Mouse (Mus musculus) gastrocnemius, adult 8-10 months (tissue): ENCODE measurements around the gene Snx22. TPM values are rescaled to one million over a fixed set of nuclear protein-coding genes. Genes with fewer than 3 reads are reported as not detected.

Source experiments
- DNase-seq, 2 experiments: peaks; one replicate each; pipeline ENCODE4 v3.0.0; 2022; ENCODE audit warnings: low spot score in 2 of 2
- total RNA-seq, 4 experiments: library from RNA; stranded (reverse); gene quantifications; 2 replicates each; pipeline ENCODE4 v1.2.4; 2022

The Snx22 gene
- total RNA-seq: under 1 TPM in 3 of 4 experiments, not detected in 1; 0.12 to 0.29 (median 0.18) TPM

DNA sequence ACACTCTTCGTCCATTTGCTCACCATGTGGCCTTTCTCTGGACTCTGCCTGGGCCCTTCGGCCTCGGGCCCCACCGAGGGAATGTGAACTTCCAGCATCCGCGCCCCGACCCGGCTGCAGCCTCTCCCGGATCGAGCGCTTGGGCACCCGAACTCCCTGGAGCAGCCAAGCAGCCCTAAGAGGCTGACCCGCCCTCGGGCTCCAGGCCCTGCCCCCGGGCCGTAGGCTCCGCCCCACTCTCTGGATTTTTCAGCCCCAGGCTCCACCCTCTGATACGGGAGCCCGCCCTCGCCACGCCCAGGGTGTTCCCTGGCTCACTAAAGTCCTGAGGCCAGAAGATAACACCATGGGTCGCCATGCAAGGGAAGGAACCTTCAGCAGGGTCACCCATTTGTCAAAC lies at the start of gene Snx22:
Snx22 (minus strand) TSS at position 137 of the 400 bp plus-strand sequence.
- peak; percentile 79 to 84 for DNase-seq

DNA sequence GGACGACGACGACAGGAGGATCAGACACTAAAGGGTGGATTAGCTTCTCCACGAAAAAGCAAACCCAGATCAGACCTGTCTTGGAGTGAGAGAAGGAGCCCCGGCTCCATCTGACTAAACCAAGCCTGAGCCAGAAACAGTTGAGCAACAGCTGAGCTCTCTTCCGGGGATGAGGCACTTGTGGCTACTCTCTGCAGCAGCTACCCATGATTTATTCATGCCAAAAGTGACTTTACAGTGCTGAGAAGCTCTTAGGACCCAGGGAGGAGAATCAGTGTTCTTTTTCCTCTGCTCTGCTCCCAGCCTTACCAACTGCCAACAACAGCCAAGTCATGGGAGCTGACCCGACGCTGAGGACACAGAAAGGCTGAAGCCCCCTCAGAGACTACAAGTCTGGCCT lies 47.4 kb upstream of the Snx22 start:
- no peak for DNase-seq

DNA sequence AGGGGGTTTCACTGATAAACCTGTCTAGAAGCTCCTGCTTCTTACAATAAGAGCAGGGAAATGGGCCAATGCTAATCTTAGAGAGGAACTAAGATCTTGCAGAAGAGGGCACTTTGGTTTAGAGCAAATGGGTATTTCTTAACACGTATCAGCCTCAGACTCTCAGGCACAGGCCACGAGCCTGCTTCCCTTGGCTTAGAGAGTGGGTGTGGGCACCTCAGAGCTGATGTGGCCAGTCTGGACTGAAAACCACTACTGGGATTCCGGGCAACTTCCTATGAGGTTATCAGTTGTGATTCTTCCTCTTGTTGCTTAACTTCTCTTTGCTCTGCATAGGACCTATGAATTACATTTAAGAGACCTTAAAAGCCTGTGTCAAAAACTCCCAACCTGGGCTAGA lies 44.8 kb upstream of the Snx22 start:
- no peak for DNase-seq

DNA sequence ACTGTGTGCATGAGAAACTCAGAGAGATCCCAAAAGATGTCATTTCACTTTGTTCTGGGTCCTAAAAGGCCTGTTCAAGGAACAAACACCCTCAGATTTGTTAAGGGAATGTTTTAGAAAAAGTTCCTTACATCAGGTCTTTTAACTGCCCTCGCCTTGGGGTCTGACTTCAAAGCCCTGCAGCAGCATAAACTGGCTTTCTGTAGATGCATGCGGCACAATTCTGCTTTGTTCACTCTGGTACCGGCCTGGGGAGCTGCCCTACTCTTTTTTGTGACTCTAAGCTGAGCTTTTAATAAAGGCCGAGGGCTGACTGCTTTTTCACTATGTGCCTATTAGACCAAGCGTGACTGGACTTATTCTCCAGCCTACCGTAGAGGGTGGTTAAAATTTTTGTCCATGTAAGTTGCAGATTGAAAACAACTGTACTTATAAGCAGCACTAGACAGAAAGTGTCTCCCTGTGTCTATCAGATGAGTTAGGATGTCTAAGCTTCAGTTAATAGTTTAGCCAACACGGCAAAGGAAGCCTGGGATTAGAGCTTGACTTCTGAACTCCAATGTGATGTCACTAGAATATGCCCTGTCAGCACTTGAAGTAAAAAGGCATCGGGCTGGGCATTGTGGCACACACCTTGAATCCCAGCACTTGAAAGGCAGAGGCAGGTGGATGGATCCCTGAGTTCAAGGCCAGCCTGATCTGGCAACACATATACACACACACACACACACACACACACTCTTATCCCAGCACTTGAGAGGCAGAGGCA lies 41.3 kb upstream of the Snx22 start:
- DNase-seq: no peak

DNA sequence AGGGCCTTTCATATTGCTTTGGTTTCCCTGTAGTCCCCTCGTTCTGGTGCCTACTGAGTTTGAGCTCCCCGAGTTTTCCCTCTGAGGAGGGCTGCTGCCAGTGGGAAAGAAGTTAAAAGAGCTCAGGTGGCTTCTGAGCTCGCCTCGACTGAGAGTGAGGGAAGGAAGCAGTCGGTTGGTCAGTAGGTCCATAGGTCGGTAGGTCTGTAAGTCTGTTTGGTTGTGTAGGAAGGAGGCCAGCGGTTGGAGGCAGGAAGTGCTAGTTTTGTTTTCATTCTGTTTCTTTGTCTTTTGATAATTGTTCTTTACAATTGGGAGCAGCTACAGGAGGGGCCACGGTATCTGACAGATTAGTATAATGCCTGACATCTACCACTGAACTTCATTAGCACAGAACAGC lies 40.6 kb upstream of the Snx22 start:
- no peak for DNase-seq

DNA sequence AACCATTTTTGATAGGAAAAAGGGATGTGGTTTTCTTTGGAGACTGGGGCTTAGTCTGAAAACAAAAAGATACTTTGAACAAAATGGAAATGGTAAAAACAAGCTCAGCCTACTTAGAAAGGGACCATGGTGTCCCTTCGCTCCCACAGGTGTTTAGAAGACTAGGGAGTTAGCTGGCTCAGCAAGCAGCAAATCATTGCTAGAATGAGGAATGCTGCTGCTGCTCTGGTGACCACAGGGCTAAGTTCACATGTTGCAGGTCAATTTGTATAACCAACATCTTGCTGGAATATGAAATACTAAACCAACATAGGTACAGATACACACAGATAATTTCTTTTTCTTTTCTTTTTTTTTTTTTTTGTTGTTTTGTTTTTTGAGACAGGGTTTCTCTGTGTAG lies 40.1 kb upstream of the Snx22 start:
- DNase-seq: no peak

DNA sequence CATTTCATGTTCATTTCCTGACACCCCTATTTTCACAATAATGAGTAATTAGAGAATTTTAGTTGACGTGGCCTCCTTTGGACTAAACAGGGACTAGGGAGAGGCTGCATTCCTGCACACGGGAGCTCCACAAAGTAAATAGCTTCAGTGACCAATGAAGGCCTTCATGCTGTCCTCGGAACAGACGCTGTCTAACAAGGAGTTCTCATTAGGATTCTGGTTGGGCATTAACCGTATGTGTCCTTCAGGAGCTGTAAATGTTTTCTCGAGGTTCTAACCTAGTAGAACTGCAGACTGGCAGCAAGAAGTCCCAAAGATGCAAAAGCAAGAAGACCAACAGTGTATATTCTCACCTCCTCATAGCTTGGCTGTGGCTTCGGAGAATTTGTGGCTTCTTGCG lies 35.6 kb upstream of the Snx22 start:
- DNase-seq: no peak

DNA sequence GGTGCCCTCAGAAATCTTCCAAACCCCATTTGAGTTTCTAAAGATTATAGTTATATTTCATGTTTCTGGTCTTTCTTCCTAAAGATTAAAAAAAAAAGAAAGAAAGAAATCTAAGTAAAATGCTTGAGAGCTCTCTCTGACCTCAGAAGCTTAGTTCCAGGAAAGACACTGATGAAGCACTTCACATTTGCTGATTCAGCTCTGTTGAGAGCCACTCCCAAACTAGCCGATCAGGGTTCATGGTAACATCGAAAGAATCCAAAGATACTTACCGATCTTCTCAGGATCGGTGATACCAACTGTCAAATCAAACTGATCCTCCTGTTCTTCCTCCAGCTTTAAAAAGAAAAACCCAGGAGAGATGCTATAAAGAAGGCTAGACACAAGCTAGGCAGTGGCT lies 35.1 kb upstream of the Snx22 start:
- no peak for DNase-seq

DNA sequence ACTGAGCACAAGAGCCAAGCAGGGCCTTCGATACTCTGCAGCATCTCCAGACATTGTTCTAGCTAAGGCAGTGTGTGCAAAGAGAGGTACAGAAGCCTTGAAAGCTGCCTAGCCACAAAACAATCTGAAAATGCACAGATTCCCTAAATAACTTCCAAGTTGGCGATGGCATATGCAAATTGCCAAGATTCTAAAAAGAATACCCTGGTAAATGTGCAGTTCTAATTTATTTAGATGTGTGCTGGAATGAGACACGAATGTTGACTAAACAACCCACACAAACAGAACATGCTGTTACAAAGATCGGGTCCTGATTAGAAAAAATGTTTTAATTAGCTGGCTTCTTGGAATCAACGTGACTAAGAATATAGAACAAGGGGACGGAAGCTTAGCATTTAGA lies 33.1 kb upstream of the Snx22 start:
- no peak for DNase-seq

DNA sequence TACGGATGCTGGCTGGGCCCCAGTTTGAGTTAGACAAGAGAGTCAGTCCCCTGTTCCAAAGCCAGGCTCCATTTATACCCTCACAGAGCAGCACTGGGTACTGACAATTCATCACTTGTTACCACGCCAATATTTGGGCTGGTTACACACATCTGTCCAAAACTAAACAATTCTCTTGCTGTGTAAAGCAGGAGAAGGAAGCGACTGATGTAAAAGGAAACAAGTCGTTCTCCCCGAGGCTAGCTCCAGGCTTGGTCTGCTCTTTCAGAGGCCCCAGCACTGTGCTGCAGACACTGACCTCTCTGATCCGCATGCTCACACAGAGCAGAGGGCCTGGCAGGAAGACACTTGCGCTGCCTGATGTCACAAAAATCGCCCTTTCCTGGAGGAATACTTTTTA lies 32.1 kb upstream of the Snx22 start:
- no peak for DNase-seq

DNA sequence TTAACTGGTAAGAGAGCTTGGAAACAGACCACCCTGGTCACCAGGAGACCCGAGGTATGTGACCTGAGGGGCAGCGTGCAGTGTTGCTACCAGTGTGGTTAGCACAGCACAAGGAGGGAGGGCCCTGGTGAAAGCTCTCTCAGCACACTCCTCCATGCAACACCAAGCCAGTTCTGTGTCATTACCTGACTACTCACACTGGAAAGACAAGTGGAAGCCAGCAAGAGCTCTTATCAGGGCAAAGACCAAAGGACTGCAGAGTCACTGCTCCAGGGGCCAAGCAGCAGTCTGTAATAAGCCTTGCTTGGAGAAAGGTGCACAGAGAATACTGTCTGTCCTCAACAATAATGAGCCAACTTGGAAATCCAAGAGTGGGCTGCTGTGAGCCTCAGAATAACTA lies 23.1 kb upstream of the Snx22 start:
- no peak for DNase-seq

DNA sequence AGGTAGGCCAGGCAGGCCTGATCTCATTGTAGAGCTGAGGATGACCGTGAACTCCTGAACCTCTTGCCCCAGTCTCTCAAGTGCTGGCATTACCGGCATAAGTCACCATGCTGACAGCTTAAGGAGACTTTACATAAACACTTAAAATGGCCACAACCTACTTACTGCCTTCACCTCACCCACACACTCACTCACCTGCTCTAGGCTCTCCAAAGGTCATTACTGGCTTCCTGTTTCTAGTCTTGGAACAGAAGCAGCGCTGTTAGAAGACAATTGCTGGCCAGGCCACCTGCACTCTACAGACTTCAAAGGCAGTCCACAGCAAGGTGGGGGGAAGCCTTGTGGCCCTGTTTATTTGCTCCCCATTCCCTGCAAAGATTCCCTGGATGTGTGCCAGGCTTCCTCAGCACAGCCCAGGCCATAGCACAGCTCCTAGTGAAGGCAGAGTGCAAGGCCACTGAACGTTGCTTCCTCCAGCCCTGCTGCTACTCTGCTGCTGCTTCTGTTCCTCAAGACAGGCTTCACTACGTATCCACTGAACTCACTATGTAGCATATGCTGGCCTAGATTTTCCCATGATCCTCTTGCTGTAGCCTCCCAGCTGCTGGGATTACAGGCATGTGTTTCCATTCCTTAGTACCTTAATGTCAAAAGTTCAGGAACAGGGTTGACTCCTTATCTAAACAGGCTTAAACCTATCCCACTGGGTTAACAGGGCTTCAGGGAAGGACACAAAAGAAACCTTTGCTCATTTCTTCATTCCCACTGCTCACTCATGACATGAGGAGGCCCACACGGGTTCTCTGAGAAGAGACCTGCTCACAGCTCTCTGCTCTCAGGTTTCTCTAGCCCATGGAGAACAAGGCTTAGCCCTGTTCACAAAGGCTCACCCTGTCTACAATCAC lies 22.1 kb upstream of the Snx22 start:
- no peak for DNase-seq

DNA sequence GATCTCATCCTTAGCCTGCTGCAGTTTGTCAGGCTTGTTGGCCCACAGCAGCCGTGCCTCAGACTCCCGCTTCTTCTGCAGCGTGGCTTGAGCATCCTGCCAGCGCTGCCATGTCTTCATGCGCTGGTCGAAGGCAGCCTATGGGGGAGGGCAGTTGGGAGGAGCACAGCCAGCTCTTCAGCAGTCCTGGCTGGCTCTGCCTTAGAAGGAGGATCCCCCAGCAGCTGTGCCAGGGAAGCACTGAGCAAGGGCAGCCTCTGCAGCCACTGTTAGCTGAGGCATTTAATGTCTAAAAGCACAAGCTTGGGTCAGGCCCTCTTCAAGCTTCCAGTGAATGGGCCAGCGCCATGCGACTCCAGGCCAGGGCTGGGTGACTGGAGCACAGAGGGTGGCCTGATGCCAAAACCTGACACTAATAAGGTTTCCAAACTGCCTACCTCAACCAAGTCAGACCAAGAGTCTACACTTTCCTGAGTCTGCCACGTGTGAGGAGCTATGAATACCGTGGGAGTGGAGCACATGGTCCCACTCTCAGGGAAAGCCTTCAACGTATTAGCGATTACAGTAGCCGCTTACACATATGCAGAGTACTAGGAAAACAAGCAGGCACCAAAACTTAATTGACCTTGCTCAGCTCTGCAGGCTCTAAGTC lies 21.2 kb upstream of the Snx22 start:
- no peak for DNase-seq

DNA sequence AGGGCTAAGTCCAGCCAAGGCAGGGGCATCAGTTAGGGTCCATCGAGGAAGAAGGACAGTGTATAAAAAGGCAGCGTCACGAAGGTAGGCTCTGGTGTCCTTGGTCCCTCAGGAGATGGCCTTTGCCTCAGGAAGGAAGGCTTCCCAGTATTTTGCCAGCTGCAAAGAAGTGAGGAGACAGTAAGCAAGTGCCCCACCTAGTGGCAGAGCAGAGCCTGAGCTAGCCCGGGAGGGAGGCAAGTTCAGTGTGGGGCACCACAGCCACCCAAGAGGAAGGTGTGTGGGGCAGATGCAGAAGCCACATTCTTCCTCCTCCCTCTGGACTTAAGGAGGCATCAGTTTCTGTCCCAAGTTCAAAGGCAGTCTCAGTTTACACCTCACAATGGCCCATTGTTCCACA lies 18.9 kb upstream of the Snx22 start:
- DNase-seq: no peak

DNA sequence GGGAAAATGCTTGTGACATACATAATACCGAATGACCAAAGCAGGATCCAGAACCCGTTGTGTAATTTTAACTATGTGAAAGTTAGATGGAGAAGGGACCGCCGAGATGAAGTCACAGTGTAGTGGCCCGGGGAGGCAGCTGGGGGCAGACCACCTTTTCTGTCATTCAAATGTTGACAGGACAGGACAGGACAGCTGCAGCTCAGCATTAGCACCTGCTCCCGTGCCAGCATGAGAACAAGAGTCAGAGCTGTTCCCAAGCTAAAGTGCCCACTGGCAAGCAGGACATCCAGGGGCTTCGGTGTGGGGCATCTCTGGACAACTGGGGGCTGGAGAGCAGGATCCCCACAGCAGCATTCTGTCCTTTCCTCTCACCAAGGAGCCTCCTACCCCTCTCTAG lies 17.5 kb upstream of the Snx22 start:
- DNase-seq: no peak

DNA sequence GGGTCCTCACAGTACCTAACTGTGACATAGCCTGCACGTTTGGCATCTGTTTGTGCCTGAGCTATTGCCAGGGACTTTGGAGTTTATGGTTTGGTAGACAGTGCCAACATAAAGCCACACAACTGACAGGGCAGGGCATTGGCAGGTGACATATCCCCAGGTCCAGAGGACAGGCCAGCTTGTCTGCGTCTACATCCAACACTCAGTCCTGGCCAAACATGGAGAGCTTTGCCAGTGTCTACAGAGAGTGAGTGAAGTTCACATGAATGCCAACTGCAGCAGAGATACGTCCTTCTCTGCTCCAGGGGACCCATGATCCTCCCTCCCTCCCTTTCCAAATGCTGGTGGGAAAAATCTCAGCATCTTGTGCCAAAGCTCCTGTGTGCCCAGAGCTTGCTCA lies 14.7 kb upstream of the Snx22 start:
- no peak for DNase-seq

DNA sequence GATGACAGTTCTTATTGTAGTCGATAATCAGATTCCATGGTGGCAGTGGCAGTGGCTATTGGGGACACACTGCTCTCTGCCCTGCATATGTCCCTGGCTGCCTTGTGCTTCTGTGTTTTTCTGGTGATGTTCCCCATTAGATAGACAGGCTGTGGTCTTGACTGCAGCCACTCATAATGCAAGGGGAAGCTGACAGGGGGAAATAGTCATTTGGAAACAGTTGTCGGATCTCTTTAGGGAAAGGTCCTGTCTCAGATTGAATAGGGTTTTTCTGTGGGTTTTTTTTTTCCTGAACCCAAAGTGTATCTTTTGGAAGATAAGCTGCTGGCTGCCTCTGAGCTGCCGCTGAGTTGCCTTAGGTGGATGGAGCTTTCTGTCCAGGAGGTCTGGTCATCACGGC lies 12.5 kb upstream of the Snx22 start:
- no peak for DNase-seq

DNA sequence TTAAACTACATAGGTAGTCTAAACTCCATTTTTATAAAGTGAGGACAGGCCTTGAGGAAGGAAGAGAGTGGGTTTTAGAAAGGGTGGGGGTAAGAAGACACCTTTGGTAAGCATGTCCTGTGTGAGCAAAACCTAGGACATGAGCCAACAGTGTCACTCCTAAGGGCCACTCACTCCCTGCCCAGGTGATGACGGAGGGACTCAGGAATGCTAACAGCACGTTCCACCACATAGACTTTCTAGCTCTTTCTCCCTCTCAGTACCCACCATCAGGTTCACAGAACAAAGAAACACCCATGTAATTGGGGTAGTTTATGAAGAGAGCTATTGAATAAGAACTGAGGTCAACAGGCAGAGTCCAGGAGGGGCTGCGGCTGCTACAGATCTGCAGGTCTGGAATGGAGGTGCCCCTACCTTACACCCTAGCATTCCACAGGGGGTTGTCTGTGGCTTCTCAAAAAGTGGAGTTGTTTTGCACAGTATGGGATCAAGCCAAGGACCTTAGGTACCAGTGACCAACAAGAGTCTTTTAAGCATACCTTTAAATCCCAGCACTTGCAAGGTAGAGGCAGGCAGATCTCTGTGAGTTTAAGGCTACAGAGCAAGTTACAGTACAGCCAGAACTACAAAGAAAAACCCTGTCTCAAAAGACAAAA lies 11.4 kb upstream of the Snx22 start:
- no peak for DNase-seq

DNA sequence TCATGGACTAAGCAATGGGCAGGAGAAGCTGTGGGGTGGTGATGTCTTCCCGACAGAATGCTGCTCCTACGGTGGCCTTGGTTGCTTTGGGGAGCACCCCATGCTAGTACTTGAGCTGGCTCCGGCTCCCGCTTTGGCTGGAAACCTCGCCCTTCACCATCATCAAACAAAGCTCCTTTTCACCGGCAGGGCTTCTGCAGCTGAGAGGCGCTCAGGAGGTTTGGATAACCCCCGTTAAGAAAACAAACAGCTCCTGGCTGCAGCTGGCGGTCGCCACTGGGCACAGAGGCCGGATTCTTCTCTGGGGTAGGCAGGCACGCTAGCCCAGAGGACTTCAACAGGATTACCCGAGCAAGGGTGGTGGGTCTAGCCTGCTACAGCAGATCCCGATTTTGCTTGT lies 9.0 kb upstream of the Snx22 start:
- no peak for DNase-seq

DNA sequence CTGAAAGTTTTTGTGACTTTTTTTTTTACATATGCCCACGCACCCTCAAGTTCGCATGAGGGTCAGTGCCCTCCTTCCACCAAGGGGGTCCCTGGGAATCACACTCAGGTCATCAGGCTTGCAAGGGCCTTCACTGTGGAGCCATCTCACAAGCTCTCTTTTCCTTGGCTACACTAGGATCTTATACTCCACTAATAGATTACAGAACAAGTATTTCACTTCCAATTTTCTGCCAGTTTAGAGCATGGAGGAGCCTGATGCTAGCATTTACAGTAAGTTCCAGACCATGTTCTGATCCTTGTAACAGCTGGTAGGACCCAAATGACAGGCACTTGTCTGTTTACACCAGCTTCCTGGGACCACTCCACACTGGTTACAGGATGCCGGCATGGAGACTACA lies 8.6 kb upstream of the Snx22 start:
- DNase-seq: no peak

DNA sequence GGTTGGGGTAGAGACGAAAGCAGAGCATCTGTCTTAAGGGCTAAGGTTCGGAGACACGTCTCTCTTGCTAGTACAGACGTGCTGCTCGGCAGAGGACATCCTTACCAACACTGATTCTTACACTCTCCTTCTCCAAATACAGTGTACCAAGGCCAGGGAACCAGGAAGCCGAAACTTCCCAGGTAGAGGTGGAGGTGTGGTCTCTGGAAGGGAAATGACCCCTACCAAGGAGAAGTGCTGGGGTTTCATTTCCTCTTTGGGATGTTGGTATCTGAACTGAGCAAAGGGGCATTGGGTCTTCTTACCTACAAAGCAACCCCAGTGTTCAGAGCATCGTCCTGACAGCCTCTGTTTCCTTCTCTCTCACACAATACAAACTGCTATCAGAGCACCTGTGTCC lies 3.2 kb upstream of the Snx22 start:
- DNase-seq: no peak

DNA sequence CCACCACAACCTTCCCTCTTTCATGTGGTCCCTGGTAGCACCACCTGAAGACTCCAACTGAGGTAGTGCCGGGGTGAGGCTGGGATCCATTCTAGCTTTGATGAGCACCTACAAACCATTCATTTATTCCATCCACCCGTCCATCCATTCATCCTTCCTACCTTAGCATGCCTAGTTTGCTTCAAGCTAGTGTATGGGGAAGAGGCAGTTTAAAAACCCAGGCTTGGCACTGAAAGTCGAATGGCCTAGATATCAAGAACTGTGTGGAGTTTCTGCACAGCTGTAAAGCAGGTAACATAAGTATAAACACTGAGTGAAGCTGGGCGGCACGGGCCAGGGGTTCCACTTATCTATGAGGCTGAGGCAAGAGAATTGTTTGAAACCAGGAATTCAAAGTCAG lies 632 bp upstream of the Snx22 start:
- no peak for DNase-seq
